Mouse (Mus musculus) G1E (cell line): ENCODE measurements at regions not wholly inside any gene's neighbourhood (a gene's known extent, or its start where the extent isn't known, plus 50 kb on each side); places are given as distances from the start of the nearest gene placed in this dataset.

Source experiments
- ATAC-seq: 2 replicates; pipeline ENCODE4 v1.8.0; 2016; ENCODE audit warnings: mild to moderate bottlenecking; ENCODE audit not compliant: insufficient number of reproducible peaks, poor library complexity, low FRiP score, severe bottlenecking; ENCODE audit errors: extremely low read depth
- DNase-seq: peaks from one replicate; pipeline ENCODE4 v3.0.0; 2012; ENCODE audit warnings: low spot score
- H3K27me3 ChIP-seq: 2 replicates; pipeline ENCODE4 v1.6.1; 2012; ENCODE audit warnings: mild to moderate bottlenecking, low read length, inconsistent platforms; ENCODE audit not compliant: insufficient read depth
- H3K36me3 ChIP-seq: replicated peaks from 2 replicates; pipeline ENCODE3; 2012; ENCODE audit warnings: mild to moderate bottlenecking, inconsistent platforms
- H3K4me1 ChIP-seq: 2 replicates; pipeline ENCODE4 v1.6.1; 2012; ENCODE audit warnings: low read depth, low read length, inconsistent platforms, mixed read lengths; ENCODE audit not compliant: insufficient read depth
- H3K4me3 ChIP-seq: 2 replicates; pipeline ENCODE4 v1.5.1; 2012; ENCODE audit warnings: low read depth, mild to moderate bottlenecking, inconsistent platforms, low read length, moderate library complexity, mixed read lengths
- H3K9me3 ChIP-seq: replicated peaks from 2 replicates; pipeline ENCODE4 v1.6.1; 2012; ENCODE audit warnings: inconsistent platforms
- CTCF ChIP-seq: IDR thresholded peaks from 2 replicates; pipeline ENCODE4 v1.5.1; 2012; ENCODE audit warnings: low read depth, low read length, inconsistent platforms, mixed read lengths
- GATA1 ChIP-seq: IDR thresholded peaks from 2 replicates; pipeline ENCODE4 v1.6.1; 2012; ENCODE audit warnings: borderline replicate concordance, low read length, inconsistent platforms, mixed read lengths
- GATA2 ChIP-seq: IDR thresholded peaks from 2 replicates; pipeline ENCODE4 v1.6.1; 2012; ENCODE audit warnings: low read depth, low read length, inconsistent platforms, borderline replicate concordance
- POLR2AphosphoS5 ChIP-seq: IDR thresholded peaks from 2 replicates; pipeline ENCODE4 v1.6.1; 2012; ENCODE audit warnings: low read depth, low read length, inconsistent platforms; ENCODE audit not compliant: insufficient replicate concordance
- TAL1 ChIP-seq: conservative IDR thresholded peaks from 2 replicates; pipeline ENCODE4 v1.6.1; 2012; ENCODE audit warnings: low read depth, low read length, inconsistent platforms, mixed read lengths

- H3K4me3 ChIP-seq: no peak overlapping the region
- no peaks in the 10 kb centered on the region for H3K36me3 ChIP-seq
- no peak for ATAC-seq
- no peaks in the 10 kb centered on the region for H3K4me1 ChIP-seq
- H3K27me3 ChIP-seq: no peaks in the 10 kb centered on the region
- no peaks in the 10 kb centered on the region for H3K9me3 ChIP-seq
- no peak for TF ChIP-seq TAL1
- TF ChIP-seq CTCF: no peak
- no peak for TF ChIP-seq POLR2AphosphoS5
- no peak for TF ChIP-seq GATA1
- TF ChIP-seq GATA2: no peak
- no peak for DNase-seq
These were observed 347.2 kb downstream of the Cetn3 start for GRCm38 (mm10) chr13:82129777-82130735.
